Mouse (Mus musculus): ENCODE measurements around the gene Gm17571. TPM values are rescaled to one million over a fixed set of nuclear protein-coding genes. Genes with fewer than 3 reads are reported as not detected.

The Gm17571 gene
- polyA plus RNA-seq (2012; ENCODE audit: low replicate concordance), result not detected in 2 replicates

DNA sequence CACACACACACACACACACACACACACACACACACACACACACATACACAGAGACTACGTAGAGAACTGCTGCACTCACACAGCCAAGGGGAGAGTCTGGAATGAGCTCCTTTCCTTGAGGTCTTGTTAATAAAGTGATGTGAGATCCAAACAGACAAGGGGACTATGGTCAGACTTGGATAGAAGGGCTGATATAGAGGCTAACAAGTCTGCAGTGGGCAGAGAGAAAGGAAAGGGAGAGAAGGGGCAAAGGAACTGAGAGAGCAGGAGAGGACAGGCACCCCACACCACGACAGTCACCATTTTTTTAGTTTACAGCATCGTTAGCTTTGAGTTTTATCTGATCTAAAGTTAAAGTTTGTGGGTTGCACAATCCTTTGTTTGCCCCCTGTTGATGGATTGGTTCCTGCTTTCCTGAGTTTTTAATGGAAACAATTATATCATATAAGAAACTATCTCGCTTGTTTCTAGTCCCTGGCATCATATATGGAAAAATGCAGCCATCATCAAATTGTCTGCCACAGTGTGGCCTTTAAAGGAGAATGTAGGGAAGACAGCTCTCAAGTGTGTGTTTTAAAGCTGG lies at the start of gene Gm17571:
TSS of gene Gm17571 (minus strand) at position 51 of the 583 bp plus-strand sequence.

Other genes with a start within 250 kb of the Gm17571 start
- 0.23 and 0.71 TPM in 2 replicates for gene Jrkl, start 200.9 kb downstream of the Gm17571 start, polyA plus RNA-seq (2012; ENCODE audit: low replicate concordance)
- gene Ccdc82, start 199.8 kb downstream of the Gm17571 start, polyA plus RNA-seq (2012; ENCODE audit: low replicate concordance), result 2.4 and 5.4 TPM in 2 replicates
- gene Maml2, start 148.8 kb downstream of the Gm17571 start, polyA plus RNA-seq (2012; ENCODE audit: low replicate concordance), result 7.2 and 14.3 TPM in 2 replicates